Mouse (Mus musculus) forebrain, embryonic 16.5 days (tissue): ENCODE data around the gene Gmds. TPM values are rescaled to one million over a fixed set of nuclear protein-coding genes. Genes with fewer than 3 reads are reported as not detected.
A peak's percentile ranks its signal among the peaks of the same experiment; 100 is the strongest.

Experiments
- ATAC-seq: fragments of 200-750 bp; cut with Nextera tagmentation; 2 replicates; pipeline ENCODE4 v1.8.0; 2017; ENCODE audit warnings: mild to moderate bottlenecking, moderate library complexity
- H3K27ac ChIP-seq: fragments of 300-500 bp; sonication (generic); 2 replicates; pipeline ENCODE4 v1.5.1; 2014; ENCODE audit warnings: low read length, control low read depth
- H3K27me3 ChIP-seq: fragments of 300-500 bp; sonication (generic); replicated peaks from 2 replicates; pipeline ENCODE4 v1.6.1; 2014; ENCODE audit warnings: low read length; ENCODE audit not compliant: control insufficient read depth, insufficient read depth
- H3K36me3 ChIP-seq: fragments of 300-500 bp; sonication (generic); 2 replicates; pipeline ENCODE4 v1.6.1; 2014; ENCODE audit not compliant: control insufficient read depth, insufficient read depth
- H3K4me1 ChIP-seq: fragments of 300-500 bp; sonication (generic); replicated peaks from 2 replicates; pipeline ENCODE4 v1.6.1; 2014; ENCODE audit warnings: low read length; ENCODE audit not compliant: control insufficient read depth, insufficient read depth
- H3K4me2 ChIP-seq: fragments of 300-500 bp; sonication (generic); 2 replicates; pipeline ENCODE4 v1.6.1; 2014; ENCODE audit warnings: mild to moderate bottlenecking, low read length, control low read depth
- H3K4me3 ChIP-seq: fragments of 300-500 bp; sonication (generic); replicated peaks from 2 replicates; pipeline ENCODE4 v1.5.1; 2014; ENCODE audit warnings: mild to moderate bottlenecking, low read length, control low read depth
- H3K9ac ChIP-seq: fragments of 300-500 bp; sonication (generic); replicated peaks from 2 replicates; pipeline ENCODE4 v1.6.1; 2014; ENCODE audit warnings: low read depth, low read length, control low read depth
- H3K9me3 ChIP-seq: fragments of 300-500 bp; sonication (generic); 2 replicates; pipeline ENCODE4 v1.6.1; 2016; ENCODE audit warnings: low read length; ENCODE audit not compliant: control insufficient read depth
- WGBS: fragments of 180-500 bp; shearing (Covaris S2); extraction: QIAGEN DNeasy Blood & Tissue Kit; methylation state at CpG from one replicate; pipeline ENCODE4 v1.1.7; 2014; 5-methylcytosine and 5-hydroxymethylcytosine counted together
- polyA plus RNA-seq: library from polyadenylated mRNA; unstranded; fragments of >200 nt; fragmentation: Nextera tagmentation; extraction: Ambion mirVana; gene quantifications from 2 replicates; pipeline ENCODE4 v1.2.1, GENCODE M21; 2015

Gmds gene
- polyA plus RNA-seq, 1 experiment from 2014 or later, result 35.8 TPM

GRCm38 (mm10) chr13:31806890-31807735 is 531.4 kb downstream of the Gmds start:
- Histone ChIP-seq H3K9ac (peak overlapping the region; percentile 44), H3K27ac (peak overlapping the region; percentile 28; the same call in 1 of the 2 replicates), H3K4me2 (peak overlapping the region; percentile 75), H3K36me3 (no peaks in the 10 kb centered on the region), H3K9me3 (no peaks in the 10 kb centered on the region), H3K4me3 (peak overlapping the region; percentile 46), H3K4me1 (peaks cover 33% of the 10 kb centered on the region), H3K27me3 (peaks cover 43% of the 10 kb centered on the region)
- ATAC-seq, result peak; percentile 39
- WGBS, result under 1% methylated on average over 101 of the region's 101 CpGs

- peak; percentile 73 for ATAC-seq
- Histone ChIP-seq H3K27ac (peak within 1 kb of the TSS; percentile 28; the same call in 1 of the 2 replicates), H3K9ac (peak within 1 kb of the TSS; percentile 44), H3K4me3 (peak within 1 kb of the TSS; percentile 46), H3K36me3 (no peaks in the 10 kb centered on the region), H3K4me2 (peak within 1 kb of the TSS; percentile 75), H3K27me3 (peaks cover 44% of the 10 kb centered on the region), H3K9me3 (no peaks in the 10 kb centered on the region), H3K4me1 (peaks cover 35% of the 10 kb centered on the region)
- WGBS, result under 1% methylated on average over 40 of the region's 40 CpGs
These were observed 532.1 kb downstream of the Gmds start, which contains the start of gene Foxc1 for GRCm38 (mm10) chr13:31806428-31806832. TSS of gene Foxc1 (plus strand) at chr13:31806633.

GRCm38 (mm10) chr13:31805831-31806427 is 532.6 kb downstream of the Gmds start:
- Histone ChIP-seq H3K4me1 (peaks cover 34% of the 10 kb centered on the region), H3K27me3 (peaks cover 49% of the 10 kb centered on the region), H3K9ac (peak overlapping the region; percentile 42)

GRCm38 (mm10) chr13:31804571-31804970 is 534.0 kb downstream of the Gmds start:
- WGBS, result 6% methylated on average over 7 of the region's 7 CpGs
- Histone ChIP-seq H3K27ac (no peak overlapping the region), H3K36me3 (no peaks in the 10 kb centered on the region), H3K9me3 (no peaks in the 10 kb centered on the region), H3K9ac (no peak overlapping the region), H3K4me3 (no peak overlapping the region), H3K27me3 (peaks cover 61% of the 10 kb centered on the region), H3K4me1 (peaks cover 38% of the 10 kb centered on the region), H3K4me2 (no peak overlapping the region)
- ATAC-seq, result no peak

More at GRCm38 (mm10) chr13:31805831-31806427, 532.6 kb downstream of the Gmds start:
- no peak for ATAC-seq
- Histone ChIP-seq H3K4me3 (peak overlapping the region; percentile 46), H3K9me3 (no peaks in the 10 kb centered on the region), H3K27ac (no peak overlapping the region), H3K36me3 (no peaks in the 10 kb centered on the region), H3K4me2 (peak overlapping the region; percentile 75)
- WGBS, result under 1% methylated on average over 34 of the region's 34 CpGs

- Histone ChIP-seq H3K9me3 (no peaks in the 10 kb centered on the region), H3K36me3 (no peaks in the 10 kb centered on the region), H3K9ac (no peak overlapping the region), H3K27me3 (peaks cover 70% of the 10 kb centered on the region), H3K27ac (no peak overlapping the region), H3K4me1 (peaks cover 38% of the 10 kb centered on the region), H3K4me3 (no peak overlapping the region), H3K4me2 (no peak overlapping the region)
- WGBS, result 1% methylated on average over 31 of the region's 31 CpGs
- no peak for ATAC-seq
These were observed 535.1 kb downstream of the Gmds start for GRCm38 (mm10) chr13:31803166-31804093.

- Histone ChIP-seq H3K27me3 (peaks cover 68% of the 10 kb centered on the region), H3K36me3 (no peaks in the 10 kb centered on the region), H3K27ac (no peak overlapping the region), H3K9ac (no peak overlapping the region), H3K9me3 (no peaks in the 10 kb centered on the region), H3K4me3 (no peak overlapping the region), H3K4me2 (no peak overlapping the region), H3K4me1 (peaks cover 28% of the 10 kb centered on the region)
- 5% methylated on average over 5 of the region's 5 CpGs for WGBS
- ATAC-seq, result no peak
These were observed 536.1 kb downstream of the Gmds start for GRCm38 (mm10) chr13:31802447-31802846.

GRCm38 (mm10) chr13:31801703-31802305 is 536.7 kb downstream of the Gmds start:
- peak overlapping the region; percentile 37 for H3K4me3 ChIP-seq
- H3K36me3 ChIP-seq, result no peaks in the 10 kb centered on the region
- H3K27ac ChIP-seq, result no peak overlapping the region
- peaks cover 68% of the 10 kb centered on the region for H3K27me3 ChIP-seq
- H3K4me2 ChIP-seq, result peak overlapping the region; percentile 63
- peak; percentile 9; the same call in 1 of the 2 replicates for ATAC-seq
- no peak overlapping the region for H3K9ac ChIP-seq
- 3% methylated on average over 25 of the region's 25 CpGs for WGBS
- H3K4me1 ChIP-seq, result peaks cover 24% of the 10 kb centered on the region
- H3K9me3 ChIP-seq, result no peaks in the 10 kb centered on the region

- H3K4me3 ChIP-seq, result peak overlapping the region; percentile 37
- H3K9ac ChIP-seq, result 0 out of 2 replicates have a peak overlapping the region, but pooled peaks have one; percentile 33
- peak overlapping the region; percentile 63 for H3K4me2 ChIP-seq
- under 1% methylated on average over 42 of the region's 43 CpGs for WGBS
- peaks cover 16% of the 10 kb centered on the region for H3K4me1 ChIP-seq
- no peak overlapping the region for H3K27ac ChIP-seq
- peak; percentile 84 for ATAC-seq
- peaks cover 61% of the 10 kb centered on the region for H3K27me3 ChIP-seq
- H3K9me3 ChIP-seq, result no peaks in the 10 kb centered on the region
- no peaks in the 10 kb centered on the region for H3K36me3 ChIP-seq
These were observed 537.7 kb downstream of the Gmds start for GRCm38 (mm10) chr13:31800581-31801576.
